Mouse (Mus musculus): Measurements from ENCODE around the gene Fam217a. TPM values are rescaled to one million over a fixed set of nuclear protein-coding genes. Genes with fewer than 3 reads are reported as not detected.
A peak's percentile ranks its signal among the peaks of the same experiment; 100 is the strongest.
"Not testable (repeated sequence)": the region's sequence is repeated elsewhere in the genome, so short reads cannot be mapped to it uniquely, and the experiment has no call there.

The Fam217a gene
- total RNA-seq, 4 experiments from 2014 or later = 0.75 to 1.4 (median 1.1) TPM

DNA sequence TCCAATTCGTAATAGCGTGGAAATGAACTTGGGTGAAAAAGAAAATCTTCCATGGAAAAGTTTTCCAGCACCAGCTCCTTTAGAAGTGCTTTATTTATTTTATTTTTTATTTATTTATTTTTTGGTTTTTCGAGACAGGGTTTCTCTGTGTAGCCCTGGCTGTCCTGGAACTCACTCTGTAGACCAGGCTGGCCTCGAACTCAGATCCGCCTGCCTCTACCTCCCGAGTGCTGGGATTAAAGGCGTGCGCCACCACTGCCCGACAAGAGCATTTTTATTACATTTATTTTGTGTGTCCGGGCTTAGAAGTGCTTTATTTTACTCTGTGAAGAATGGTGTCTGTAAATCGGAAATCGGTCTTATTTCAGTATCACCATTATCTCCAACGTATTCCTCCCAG is 49.4 kb downstream of the Fam217a start:
- peak in 1 of 2 experiments; percentile 17 for DNase-seq (ENCODE audit: low spot score in 2 of 2)

DNA sequence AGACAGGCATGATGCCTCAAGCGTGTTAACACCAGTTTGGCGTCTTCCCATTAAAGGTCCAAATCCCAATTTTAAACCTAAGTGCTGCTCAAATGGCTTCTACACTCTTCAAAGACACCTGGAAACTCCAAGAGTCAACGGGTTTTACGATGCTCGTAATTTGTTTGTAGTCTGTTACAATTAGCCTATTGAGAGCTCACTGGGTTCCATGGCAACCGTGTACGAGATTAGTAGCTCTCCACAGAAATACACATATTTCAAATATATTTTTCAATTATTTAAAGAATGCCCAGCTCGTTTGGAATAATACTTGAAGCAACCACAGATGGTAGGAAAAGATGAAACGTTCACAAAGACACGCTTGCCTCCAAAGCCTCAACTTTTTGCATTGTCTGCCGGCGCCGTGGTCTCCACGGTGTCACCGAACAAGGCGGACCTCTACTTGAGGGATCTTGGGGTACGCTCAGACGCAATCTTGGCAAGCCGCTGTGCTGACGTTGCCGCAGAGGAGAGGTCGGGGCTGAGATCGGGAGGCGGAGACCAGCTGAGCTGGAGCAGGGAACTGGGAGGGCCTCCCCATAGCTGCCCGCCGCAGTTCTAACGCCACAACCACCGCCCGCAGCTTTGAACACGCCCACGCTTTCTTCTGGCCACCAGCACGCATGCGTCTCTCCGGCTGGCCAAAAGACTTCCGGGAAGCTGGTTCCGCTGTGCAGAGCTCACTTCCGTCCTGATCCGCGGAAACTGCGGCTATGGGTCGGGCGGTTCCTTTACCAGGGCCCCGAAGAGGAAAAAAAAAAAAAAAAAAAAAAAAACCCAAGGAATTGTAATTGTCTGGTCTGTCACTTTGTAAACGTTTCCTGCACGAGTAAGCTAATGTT is 50.1 kb downstream of the Fam217a start:
- DNase-seq (ENCODE audit: low spot score in 2 of 2) = peak; percentile 92 to 95

DNA sequence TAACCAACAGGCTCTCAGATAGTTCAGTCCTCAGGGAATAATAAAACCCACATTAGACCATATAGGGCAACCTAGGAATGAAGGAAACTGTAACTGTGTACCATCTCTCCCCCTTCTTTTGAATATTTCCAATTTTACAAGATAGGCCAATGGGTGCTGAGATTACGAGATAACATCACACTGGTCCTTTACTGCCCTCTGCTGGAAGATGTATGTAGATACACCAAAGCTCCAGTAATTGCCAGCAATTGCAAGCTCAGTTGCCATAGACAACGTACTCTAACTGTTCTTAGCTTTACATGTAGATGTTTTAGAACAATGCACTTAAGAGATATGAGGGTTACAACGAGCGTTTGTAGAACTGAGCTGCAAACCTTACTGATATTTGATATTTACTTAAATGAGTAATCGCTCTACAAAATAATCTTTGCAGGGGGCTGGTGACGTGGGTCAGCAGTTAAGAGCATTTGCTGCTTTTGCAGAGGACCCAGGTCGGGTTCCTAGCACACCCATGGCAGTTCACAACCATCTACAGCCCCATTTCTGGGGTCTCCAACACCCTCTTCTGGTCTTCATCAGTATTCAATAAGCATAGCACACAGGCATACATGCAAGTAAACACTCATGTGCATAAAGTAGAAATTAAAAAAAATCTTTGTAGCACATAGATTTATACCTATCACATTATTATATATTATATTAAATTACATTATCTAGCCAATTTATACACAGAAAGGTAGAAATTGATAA is 59.5 kb downstream of the Fam217a start:
- peak; percentile 40 to 51 for DNase-seq (ENCODE audit: low spot score in 2 of 2)

- DNase-seq (ENCODE audit: low spot score in 2 of 2) = not testable (repeated sequence)
Observed at GRCm38 (mm10) chr13:34861166-34861565, 62.9 kb downstream of the Fam217a start.

Other genes with a start within 250 kb of the Fam217a start
- not detected for gene Fam50b, start 189.5 kb downstream of the Fam217a start, total RNA-seq (2022)
- 100 to 1,000 TPM in 1 of 4 experiments, 10 to 100 TPM in 3; 79.9 to 103 (median 87.0) TPM for gene Prpf4b, start 49.0 kb downstream of the Fam217a start, total RNA-seq (2022)
- not detected for gene 4933417A18Rik, start 99 bp upstream of the Fam217a start, total RNA-seq (2022)
- gene Eci3, start 39.5 kb upstream of the Fam217a start, total RNA-seq (2022) = 1 to 10 TPM in 2 of 4 experiments, under 1 TPM in 2; 0.83 to 2.4 (median 1.3) TPM
- 10 to 100 TPM; 47.5 to 66.6 (median 50.9) TPM for gene Eci2, start 102.8 kb upstream of the Fam217a start, total RNA-seq (2022)

Measured in layer of hippocampus, adult 8-10 months (tissue).